Mouse (Mus musculus) left cerebral cortex, postnatal 25 days (tissue): ENCODE results near the gene Ulk3. TPM values are rescaled to one million over a fixed set of nuclear protein-coding genes. Genes with fewer than 3 reads are reported as not detected.

Experiments used
- DNase-seq, 2 experiments: peaks; one replicate each; pipeline ENCODE4 v3.0.0; 2022; ENCODE audit warnings: low spot score in 2 of 2, mixed read lengths in 1 of 2
- intact Hi-C: fragments of 180-260 bp; cut with DNase I; formaldehyde crosslinking; loops from one replicate; pipeline ENCODE4 v1.15.1; 2025
- total RNA-seq, 2 experiments: library from RNA; stranded (reverse); gene quantifications; 2 replicates each; pipeline ENCODE4 v1.2.3; 2021

Ulk3 gene
- total RNA-seq, 2 experiments from 2014 or later, result 25.5 to 34.4 TPM

GRCm38 (mm10) chr9:57565741-57566221 is 23.5 kb upstream of the Ulk3 start:
- DNase-seq, result peak; percentile 56 to 77

GRCm38 (mm10) chr9:57566846-57567245 is 22.4 kb upstream of the Ulk3 start:
- no peak for DNase-seq
- intact Hi-C loops, result no loop called here

More at GRCm38 (mm10) chr9:57565741-57566221, 23.5 kb upstream of the Ulk3 start:
- intact Hi-C loops, result no loop called here

- intact Hi-C loops, result no loop called here
- no peak for DNase-seq
These were observed 20.8 kb upstream of the Ulk3 start for GRCm38 (mm10) chr9:57568500-57568899.

- intact Hi-C loops, result no loop called here
- DNase-seq, result no peak
These were observed 14.9 kb upstream of the Ulk3 start for GRCm38 (mm10) chr9:57574397-57574796.

- no peak for DNase-seq
- intact Hi-C loops, result no loop called here
These were observed 13.7 kb upstream of the Ulk3 start for GRCm38 (mm10) chr9:57575577-57575976.

GRCm38 (mm10) chr9:57577144-57577849 is 12.0 kb upstream of the Ulk3 start:
- intact Hi-C loops, result no loop called here
- DNase-seq, result no peak

GRCm38 (mm10) chr9:57584991-57585390 is 4.3 kb upstream of the Ulk3 start:
- DNase-seq, result no peak
- intact Hi-C loops, result no loop called here

GRCm38 (mm10) chr9:57590726-57591125 is 1.5 kb downstream of the Ulk3 start:
- peak in 1 of 2 experiments; percentile 70 for DNase-seq
- intact Hi-C loops, result loop anchor here (2.0 kb wide), 1 partner anchor 64 kb away; no protein-coding TSS in a partner anchor

- intact Hi-C loops, result no loop called here
- peak in 1 of 2 experiments; percentile 51 for DNase-seq
These were observed 4.4 kb downstream of the Ulk3 start for GRCm38 (mm10) chr9:57593454-57594173.

GRCm38 (mm10) chr9:57594174-57594509 is 4.9 kb downstream of the Ulk3 start:
- no peak for DNase-seq
- intact Hi-C loops, result no loop called here

GRCm38 (mm10) chr9:57597265-57597664 is 8.0 kb downstream of the Ulk3 start:
- no peak for DNase-seq
- intact Hi-C loops, result no loop called here

GRCm38 (mm10) chr9:57597929-57598382 is 8.7 kb downstream of the Ulk3 start:
- intact Hi-C loops, result no loop called here
- DNase-seq, result no peak

- intact Hi-C loops, result no loop called here
- no peak for DNase-seq
These were observed 9.8 kb downstream of the Ulk3 start for GRCm38 (mm10) chr9:57598851-57599563.

- no peak for DNase-seq
These were observed 11.5 kb downstream of the Ulk3 start for GRCm38 (mm10) chr9:57600620-57601352.

GRCm38 (mm10) chr9:57601353-57601706 is 12.1 kb downstream of the Ulk3 start:
- intact Hi-C loops, result no loop called here
- DNase-seq, result peak; percentile 46 to 81

More at GRCm38 (mm10) chr9:57600620-57601352, 11.5 kb downstream of the Ulk3 start:
- intact Hi-C loops, result no loop called here

GRCm38 (mm10) chr9:57602098-57602497 is 12.8 kb downstream of the Ulk3 start:
- no peak for DNase-seq
- intact Hi-C loops, result no loop called here

- intact Hi-C loops, result no loop called here
- DNase-seq, result peak in 1 of 2 experiments; percentile 73
These were observed 15.6 kb downstream of the Ulk3 start for GRCm38 (mm10) chr9:57604875-57605274.

- DNase-seq, result no peak
- intact Hi-C loops, result no loop called here
These were observed 16.3 kb downstream of the Ulk3 start for GRCm38 (mm10) chr9:57605503-57605902.

- no peak for DNase-seq
- intact Hi-C loops, result no loop called here
These were observed 17.0 kb downstream of the Ulk3 start, which contains the start of gene Cplx3 for GRCm38 (mm10) chr9:57606139-57606851. Cplx3 (minus strand) TSS chr9:57606281.
